In genomic region chr1:180249666-180250440, GRCm38 (mm10) we compare ENCODE assay signal across 8 mouse cellular contexts. TPM values are rescaled to one million over a fixed set of nuclear protein-coding genes. Genes with fewer than 3 reads are reported as not detected.
DNase-seq lines count a peak whose midpoint lies in the region.

No protein-coding gene starts in this region.

- H3K36me3 ChIP-seq in midbrain, embryonic 10.5 days = no peaks in the 10 kb centered on the region
- H3K36me3 ChIP-seq in splenic B cell, adult 2 months (ENCODE audit: control insufficient read depth, insufficient read depth, low read length, poor library complexity, severe bottlenecking) = no peaks in the 10 kb centered on the region; the same call in 1 of the 2 replicates

- H3K27ac ChIP-seq in midbrain, embryonic 10.5 days (replicated peaks) = 0 out of 2 replicates have a peak overlapping the region, but pooled peaks have one; percentile 23

- H3K9me3 ChIP-seq in midbrain, embryonic 10.5 days (replicated peaks) = no peaks in the 10 kb centered on the region

- 21% methylated on average over 20 of the region's 20 CpGs for WGBS in midbrain, embryonic 10.5 days

- H3K4me1 ChIP-seq in midbrain, embryonic 10.5 days = peaks cover 19% of the 10 kb centered on the region

- H3K27me3 ChIP-seq in midbrain, embryonic 10.5 days (ENCODE audit: low read depth, poor library complexity, severe bottlenecking) = peaks cover 16% of the 10 kb centered on the region
- no peaks in the 10 kb centered on the region for H3K27me3 ChIP-seq in splenic B cell, adult 2 months (ENCODE audit: control insufficient read depth, insufficient read depth, low read length, poor library complexity, severe bottlenecking)

- DNase-seq in left cerebral cortex, adult 18-20 months (ENCODE audit: low spot score in 2 of 2) = peak; percentile 45 to 46
- DNase-seq in left cerebral cortex, adult 8-10 months (ENCODE audit: low spot score in 2 of 2) = no peak
- DNase-seq in cerebellum, postnatal 36 days = peak; percentile 77 to 79
- peak; percentile 78 to 82 for DNase-seq in gastrocnemius, postnatal 36 days
- DNase-seq in induced T-regulatory cell, adult 2 months (ENCODE audit: low read depth) = peak; percentile 51
- DNase-seq in left cerebral cortex, postnatal 36 days (ENCODE audit: low spot score in 2 of 2) = peak; percentile 35 to 43
- DNase-seq in midbrain, embryonic 10.5 days (ENCODE audit: low spot score) = no peak
- peak; percentile 66 for DNase-seq in splenic B cell, adult 2 months (ENCODE audit: low read depth, low spot score)

- intact Hi-C loops in gastrocnemius, postnatal 36 days (cut with DNase I) = no loop called here
- intact Hi-C loops in left cerebral cortex, postnatal 36 days (cut with DNase I) = no loop called here

- H3K4me3 ChIP-seq in midbrain, embryonic 10.5 days = no peak overlapping the region

RNA-seq across cellular contexts. Expression of gene Psen2, which starts 13.4 kb away (rescaled TPM):
- 10 to 100 TPM; 18.4 to 19.7 TPM for total RNA-seq in left cerebral cortex, adult 18-20 months (2021)
- 10 to 100 TPM; 19.5 to 21.7 (median 20.9) TPM for total RNA-seq in left cerebral cortex, adult 8-10 months (2022)
- total RNA-seq in gastrocnemius, postnatal 36 days (2021) = 1 to 10 TPM; 7.9 to 8.0 TPM
- total RNA-seq in left cerebral cortex, postnatal 36 days (2021) = 10 to 100 TPM; 19.3 to 20.0 TPM
- 6.2 and 6.5 TPM in 2 replicates for polyA plus RNA-seq in midbrain, embryonic 10.5 days (2016; fragmentation: Nextera tagmentation; extraction: Ambion mirVana)

RNA-seq across cellular contexts. Expression of gene Coq8a, which starts 50.5 kb away (rescaled TPM):
- 10 to 100 TPM; 54.1 to 54.2 TPM for total RNA-seq in left cerebral cortex, adult 18-20 months (2021)
- 10 to 100 TPM; 59.6 to 79.0 (median 61.8) TPM for total RNA-seq in left cerebral cortex, adult 8-10 months (2022)
- 1,000 to 10,000 TPM in 1 of 2 experiments, 100 to 1,000 TPM in 1; 793 to 1,026 TPM for total RNA-seq in gastrocnemius, postnatal 36 days (2021)
- total RNA-seq in left cerebral cortex, postnatal 36 days (2021) = 10 to 100 TPM; 40.5 to 58.9 TPM
- 0.90 and 1.3 TPM in 2 replicates for polyA plus RNA-seq in midbrain, embryonic 10.5 days (2016; fragmentation: Nextera tagmentation; extraction: Ambion mirVana)

Comparison
In these comparisons a context has a peak if more than half of its experiments do, and no peak if none do; other contexts are left out.
1. DNase-seq: peak in left cerebral cortex, adult 18-20 months (2 of 2), cerebellum, postnatal 36 days (2 of 2), gastrocnemius, postnatal 36 days (2 of 2), induced T-regulatory cell, adult 2 months (single experiment), left cerebral cortex, postnatal 36 days (2 of 2) and splenic B cell, adult 2 months (single experiment); none in left cerebral cortex, adult 8-10 months (0 of 2) and midbrain, embryonic 10.5 days (single experiment).
2. RNA of gene Coq8a, which starts 50.5 kb away (total RNA-seq): 793 to 1,026 TPM in gastrocnemius, postnatal 36 days; 59.6 to 79.0 TPM in left cerebral cortex, adult 8-10 months, 40.5 to 58.9 TPM in left cerebral cortex, postnatal 36 days and 54.1 to 54.2 TPM in left cerebral cortex, adult 18-20 months; every median in the first group is over 4 times any median in the second.